Comparison of ENCODE assay signal across 8 mouse cellular contexts in genomic region chr10:111009641-111010479, GRCm38 (mm10). TPM values are rescaled to one million over a fixed set of nuclear protein-coding genes. Genes with fewer than 3 reads are reported as not detected.
A peak's percentile ranks its signal among the peaks of the same experiment; 100 is the strongest.
DNase-seq lines count a peak whose midpoint lies in the region; ATAC-seq and TF ChIP-seq lines count a peak whose summit lies in the region.

Gene Zdhhc17, minus strand, starts transcription at chr10:111010140.

- peaks cover 21 to 23% of the 10 kb centered on the region in 2 experiments for H3K4me1 ChIP-seq in MEL (ENCODE audit: control insufficient read depth in 1 of 2, insufficient read depth in 2 of 2, low read length in 2 of 2)
- peaks cover 8% of the 10 kb centered on the region; the same call in 1 of the 2 replicates for H3K4me1 ChIP-seq in cerebellum, adult 2 months (ENCODE audit: control insufficient read depth, insufficient read depth, low read length)
- peaks cover 9% of the 10 kb centered on the region for H3K4me1 ChIP-seq in forebrain, postnatal 0 days (ENCODE audit: insufficient read depth)
- no peaks in the 10 kb centered on the region; the same call in 1 of the 2 replicates for H3K4me1 ChIP-seq in lung, embryonic 14.5 days (ENCODE audit: insufficient read depth)

- no peak for TF ChIP-seq EP300 in MEL (IDR thresholded peaks at IDR 0.05; ENCODE audit: low read depth in 1 of 2, low read length in 2 of 2)

- no peaks in the 10 kb centered on the region for H3K27me3 ChIP-seq in MEL (ENCODE audit: control insufficient read depth in 1 of 2, insufficient read depth in 2 of 2, low read length in 2 of 2)
- no peaks in the 10 kb centered on the region for H3K27me3 ChIP-seq in cerebellum, adult 2 months (ENCODE audit: control insufficient read depth, insufficient read depth, low read length)
- H3K27me3 ChIP-seq in forebrain, postnatal 0 days (ENCODE audit: insufficient read depth, low read length) = no peaks in the 10 kb centered on the region
- no peaks in the 10 kb centered on the region for H3K27me3 ChIP-seq in lung, embryonic 14.5 days (ENCODE audit: insufficient read depth, low read length)

- under 1% methylated on average over 106 of the region's 112 CpGs for WGBS in cerebellum, adult 2 months
- WGBS in forebrain, postnatal 0 days = 3% methylated on average over 81 of the region's 112 CpGs
- WGBS in lung, embryonic 14.5 days = under 1% methylated on average over 88 of the region's 112 CpGs

- peak; percentile 90 to 91 for TF ChIP-seq POLR2A in MEL (IDR thresholded peaks at IDR 0.05; ENCODE audit: control insufficient read depth in 1 of 2, insufficient read depth in 1 of 2, low read depth in 1 of 2, low read length in 2 of 2, poor library complexity in 1 of 2)
- TF ChIP-seq POLR2A in cerebellum, adult 2 months (IDR thresholded peaks at IDR 0.05; ENCODE audit: borderline replicate concordance, insufficient read depth, low read length) = peak; percentile 59

- peak within 1 kb of the TSS; percentile 76 to 95 for H3K4me3 ChIP-seq in MEL (ENCODE audit: control insufficient read depth in 1 of 2, insufficient read depth in 1 of 2, low read depth in 2 of 2, low read length in 2 of 2)
- peak within 1 kb of the TSS; percentile 92 for H3K4me3 ChIP-seq in cerebellum, adult 2 months (replicated peaks; ENCODE audit: insufficient read depth, low read depth, low read length)
- peak within 1 kb of the TSS; percentile 86 for H3K4me3 ChIP-seq in forebrain, postnatal 0 days (ENCODE audit: low read depth, low read length)
- H3K4me3 ChIP-seq in lung, embryonic 14.5 days (ENCODE audit: low read depth, low read length) = peak within 1 kb of the TSS; percentile 84

- TF ChIP-seq CTCF in MEL (IDR thresholded peaks at IDR 0.05 in 2 of 3, conservative IDR thresholded peaks at IDR 0.05 in 1 of 3; ENCODE audit: control insufficient read depth in 1 of 3, insufficient read depth in 1 of 3, low read depth in 2 of 3, low read length in 3 of 3, poor library complexity in 1 of 3, severe bottlenecking in 1 of 3) = no peak
- TF ChIP-seq CTCF in cerebellum, adult 2 months (IDR thresholded peaks at IDR 0.05; ENCODE audit: borderline replicate concordance, insufficient read depth, low read depth, low read length) = no peak
- TF ChIP-seq CTCF in forebrain, postnatal 0 days (IDR thresholded peaks at IDR 0.05; ENCODE audit: low read depth) = no peak; the same call in 1 of the 2 replicates
- TF ChIP-seq CTCF in lung, embryonic 14.5 days (IDR thresholded peaks at IDR 0.05; ENCODE audit: low read depth) = no peak

- DNase-seq in MEL (ENCODE audit: low read depth, low spot score) = peak; percentile 89
- DNase-seq in cerebellum, adult 2 months = peak; percentile 92 to 96
- peak; percentile 96 for DNase-seq in forebrain, postnatal 0 days
- peak; percentile 86 to 97 for DNase-seq in heart, postnatal 36 days
- DNase-seq in layer of hippocampus, adult 8-10 months (ENCODE audit: low spot score in 2 of 2) = peak; percentile 79 to 88
- peak; percentile 94 for DNase-seq in lung, embryonic 14.5 days
- DNase-seq in testis, postnatal 14 days (ENCODE audit: low spot score) = peak; percentile 91

- H3K9me3 ChIP-seq in MEL (replicated peaks; ENCODE audit: insufficient read depth, low read length) = no peaks in the 10 kb centered on the region
- no peaks in the 10 kb centered on the region for H3K9me3 ChIP-seq in forebrain, postnatal 0 days (ENCODE audit: low read length)
- H3K9me3 ChIP-seq in lung, embryonic 14.5 days (ENCODE audit: low read depth, low read length) = no peaks in the 10 kb centered on the region

- peak within 1 kb of the TSS; percentile 62 for H3K4me2 ChIP-seq in forebrain, postnatal 0 days (ENCODE audit: low read depth)
- H3K4me2 ChIP-seq in lung, embryonic 14.5 days = peak within 1 kb of the TSS; percentile 96

- intact Hi-C loops in heart, postnatal 36 days (cut with DNase I) = loop anchor here (2.0 to 10.0 kb wide), 4 partner anchors 15 to 465 kb away; partner anchors contain the start of gene Nap1l1

- no peak for TF ChIP-seq RAD21 in MEL (IDR thresholded peaks at IDR 0.05; ENCODE audit: low read depth, low read length)

- peak within 1 kb of the TSS; percentile 81 for H3K27ac ChIP-seq in MEL (ENCODE audit: control insufficient read depth, low read depth, low read length)
- H3K27ac ChIP-seq in cerebellum, adult 2 months (ENCODE audit: insufficient read depth, low read length) = peak within 1 kb of the TSS; percentile 100
- H3K27ac ChIP-seq in forebrain, postnatal 0 days (ENCODE audit: low read depth, low read length) = peak within 1 kb of the TSS; percentile 99
- peak within 1 kb of the TSS; percentile 97 for H3K27ac ChIP-seq in lung, embryonic 14.5 days (ENCODE audit: low read depth)

- peak within 1 kb of the TSS; percentile 99 for H3K9ac ChIP-seq in MEL (ENCODE audit: control insufficient read depth, low read depth, low read length, poor library complexity, severe bottlenecking)
- peak within 1 kb of the TSS; percentile 99 for H3K9ac ChIP-seq in forebrain, postnatal 0 days
- H3K9ac ChIP-seq in lung, embryonic 14.5 days = peak within 1 kb of the TSS; percentile 91

- H3K79me2 ChIP-seq in MEL (ENCODE audit: control insufficient read depth, insufficient read depth, low read length, poor library complexity) = peaks cover 30% of the 10 kb centered on the region

- H3K36me3 ChIP-seq in MEL (ENCODE audit: control insufficient read depth in 1 of 2, insufficient read depth in 2 of 2, low read length in 2 of 2) = peaks cover 0 to 27% of the 10 kb centered on the region in 2 experiments; a peak in 2 of 4 replicates
- H3K36me3 ChIP-seq in forebrain, postnatal 0 days (ENCODE audit: insufficient read depth) = no peaks in the 10 kb centered on the region
- H3K36me3 ChIP-seq in lung, embryonic 14.5 days (ENCODE audit: insufficient read depth) = no peaks in the 10 kb centered on the region

- peak; percentile 93 for ATAC-seq in forebrain, postnatal 0 days
- peak; percentile 93 for ATAC-seq in lung, embryonic 14.5 days (ENCODE audit: insufficient read depth)
- ATAC-seq in neutrophil, adult 5-6 weeks (ENCODE audit: extremely low read depth, insufficient number of reproducible peaks, low FRiP score, poor library complexity, severe bottlenecking) = peak; percentile 89

TF ChIP-seq in MEL, 35 proteins besides CTCF, POLR2A, EP300 and RAD21 (continues in another document):
- TF ChIP-seq JUND (IDR thresholded peaks at IDR 0.05; ENCODE audit: low read depth, low read length) = no peak
- no peak for TF ChIP-seq MAFK (IDR thresholded peaks at IDR 0.05; ENCODE audit: borderline replicate concordance, low read depth, low read length)
- peak; percentile 79 for TF ChIP-seq HCFC1 (IDR thresholded peaks at IDR 0.05; ENCODE audit: low read depth, low read length)
- peak; percentile 58; the same call in 1 of the 2 replicates for TF ChIP-seq MYB (IDR thresholded peaks at IDR 0.05; ENCODE audit: low read depth, low read length)
- peak; percentile 63; the same call in 1 of the 2 replicates for TF ChIP-seq SIN3A (IDR thresholded peaks at IDR 0.05; ENCODE audit: low read length)
- TF ChIP-seq ZC3H11A (IDR thresholded peaks at IDR 0.05; ENCODE audit: low read depth, low read length) = no peak
- peak; percentile 16; the same call in 1 of the 2 replicates for TF ChIP-seq ETS1 (IDR thresholded peaks at IDR 0.05; ENCODE audit: low read depth, low read length)
- no peak; the same call in 1 of the 2 replicates for TF ChIP-seq KAT2A (conservative IDR thresholded peaks at IDR 0.05; ENCODE audit: low read depth, low read length)
- TF ChIP-seq RCOR1 (IDR thresholded peaks at IDR 0.05; ENCODE audit: low read depth, low read length) = no peak
- TF ChIP-seq TBP (IDR thresholded peaks at IDR 0.05; ENCODE audit: low read depth, low read length) = peak; percentile 91
- TF ChIP-seq MAZ (IDR thresholded peaks at IDR 0.05; ENCODE audit: low read depth, low read length) = peak; percentile 44; the same call in 1 of the 2 replicates
- TF ChIP-seq UBTF (IDR thresholded peaks at IDR 0.05; ENCODE audit: borderline replicate concordance, insufficient read depth, low read depth, low read length) = peak; percentile 96; the same call in 1 of the 2 replicates
- no peak for TF ChIP-seq GATA1 (IDR thresholded peaks at IDR 0.05; ENCODE audit: low read depth, low read length)
- TF ChIP-seq USF2 (IDR thresholded peaks at IDR 0.05; ENCODE audit: borderline replicate concordance in 1 of 2, insufficient read depth in 1 of 2, low read depth in 1 of 2, low read length in 2 of 2) = no peak
- TF ChIP-seq NELFE (IDR thresholded peaks at IDR 0.05; ENCODE audit: low read depth, low read length) = peak; percentile 82
- TF ChIP-seq E2F4 (IDR thresholded peaks at IDR 0.05; ENCODE audit: borderline replicate concordance, low read depth, low read length) = no peak
- TF ChIP-seq ELF1 (IDR thresholded peaks at IDR 0.05; ENCODE audit: low read depth, low read length) = no peak
- TF ChIP-seq POLR2AphosphoS5 (IDR thresholded peaks at IDR 0.05; ENCODE audit: borderline replicate concordance, low read depth, low read length) = no peak
- no peak for TF ChIP-seq USF1 (IDR thresholded peaks at IDR 0.05; ENCODE audit: low read depth, low read length)
- no peak for TF ChIP-seq SMC3 (IDR thresholded peaks at IDR 0.05; ENCODE audit: low read depth, low read length)
- TF ChIP-seq MXI1 (IDR thresholded peaks at IDR 0.05; ENCODE audit: low read depth, low read length) = peak; percentile 60
- 0 out of 2 replicates have a peak, but pooled peaks have one; percentile 21 for TF ChIP-seq CHD1 (IDR thresholded peaks at IDR 0.05; ENCODE audit: low read depth, low read length)
- no peak for TF ChIP-seq MEF2A (IDR thresholded peaks at IDR 0.05; ENCODE audit: extremely low read depth, insufficient replicate concordance, low read depth, low read length, poor library complexity, severe bottlenecking)
- no peak for TF ChIP-seq BHLHE40 (IDR thresholded peaks at IDR 0.05; ENCODE audit: borderline replicate concordance, low read depth, low read length)
- TF ChIP-seq CHD2 (IDR thresholded peaks at IDR 0.05; ENCODE audit: low read length) = peak; percentile 56; the same call in 1 of the 2 replicates
- peak; percentile 92 for TF ChIP-seq ZMIZ1 (IDR thresholded peaks at IDR 0.05; ENCODE audit: low read depth, low read length)

RNA-seq across cellular contexts. Expression of gene Zdhhc17, which starts in this region (rescaled TPM):
- total RNA-seq in MEL (2012; rRNA removed) = 16.6 and 16.7 TPM in 2 replicates
- polyA plus RNA-seq in MEL (2012; ENCODE audit: insufficient read depth in 1 of 2, insufficient read length in 2 of 2, low read depth in 1 of 2, low replicate concordance in 2 of 2, missing spikeins in 1 of 2) = 10 to 100 TPM in 1 of 2 experiments, not detected in 1; 14.9 TPM
- 112 and 131 TPM in 2 replicates for polyA plus RNA-seq in cerebellum, adult 2 months (2012; rRNA removed)
- 66.9 and 71.6 TPM in 2 replicates for total RNA-seq in forebrain, postnatal 0 days (2014; rRNA removed)
- polyA plus RNA-seq in forebrain, postnatal 0 days (2015; fragmentation: Nextera tagmentation; extraction: Ambion mirVana) = 31.1 and 41.7 TPM in 2 replicates
- total RNA-seq in heart, postnatal 36 days (2021) = 10 to 100 TPM; 24.7 to 27.7 TPM
- 100 to 1,000 TPM in 3 of 4 experiments, 10 to 100 TPM in 1; 95.5 to 113 (median 108) TPM for total RNA-seq in layer of hippocampus, adult 8-10 months (2022)
- 21.2 and 27.0 TPM in 2 replicates for polyA plus RNA-seq in lung, embryonic 14.5 days (2014; fragmentation: Nextera tagmentation; extraction: Ambion mirVana)
- 59.1 and 60.2 TPM in 2 replicates for total RNA-seq in neutrophil, adult 5-6 weeks (2017)

Comparison
In these comparisons a context has a peak if more than half of its experiments do, and no peak if none do; other contexts are left out.
1. Peak in every context shown above with its lines: DNase-seq, ATAC-seq, H3K4me3 ChIP-seq and H3K27ac ChIP-seq.